Mouse (Mus musculus): Measurements from ENCODE around the gene Frmd6. TPM values are rescaled to one million over a fixed set of nuclear protein-coding genes. Genes with fewer than 3 reads are reported as not detected.
A peak's percentile ranks its signal among the peaks of the same experiment; 100 is the strongest.

The Frmd6 gene
- polyA plus RNA-seq, 1 experiment from 2014 or later = 55.6 TPM

DNA sequence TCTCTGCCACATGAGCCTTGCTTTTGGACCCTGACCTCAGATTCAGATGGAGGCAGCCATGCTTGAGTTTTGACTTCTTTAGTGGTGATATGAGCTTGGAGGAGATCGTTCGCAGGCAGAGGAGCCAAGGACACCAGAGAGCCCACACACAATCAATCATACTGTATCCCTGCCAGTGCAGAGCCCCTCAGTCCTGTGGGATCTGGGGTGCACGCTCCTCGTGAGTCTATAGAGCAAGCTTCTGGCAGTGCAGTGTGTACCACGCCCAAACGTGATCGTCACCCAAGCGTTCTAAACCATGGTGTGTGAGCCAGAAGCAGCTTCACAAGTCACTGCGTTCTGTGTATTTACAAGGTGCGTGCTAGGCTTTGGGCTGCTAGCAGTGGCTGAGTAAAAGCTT is 70.8 kb downstream of the Frmd6 start:
- no peaks in the 10 kb centered on the region for H3K27me3 ChIP-seq (ENCODE audit: low read depth, poor library complexity, severe bottlenecking)
- DNase-seq (ENCODE audit: low spot score) = no peak
- H3K36me3 ChIP-seq = peaks cover 95% of the 10 kb centered on the region
- no peaks in the 10 kb centered on the region for H3K4me1 ChIP-seq
- no peak overlapping the region for H3K27ac ChIP-seq
- H3K9me3 ChIP-seq (replicated peaks) = no peaks in the 10 kb centered on the region
- WGBS = 91% methylated on average over 10 of the region's 10 CpGs
- H3K4me3 ChIP-seq = no peak overlapping the region

DNA sequence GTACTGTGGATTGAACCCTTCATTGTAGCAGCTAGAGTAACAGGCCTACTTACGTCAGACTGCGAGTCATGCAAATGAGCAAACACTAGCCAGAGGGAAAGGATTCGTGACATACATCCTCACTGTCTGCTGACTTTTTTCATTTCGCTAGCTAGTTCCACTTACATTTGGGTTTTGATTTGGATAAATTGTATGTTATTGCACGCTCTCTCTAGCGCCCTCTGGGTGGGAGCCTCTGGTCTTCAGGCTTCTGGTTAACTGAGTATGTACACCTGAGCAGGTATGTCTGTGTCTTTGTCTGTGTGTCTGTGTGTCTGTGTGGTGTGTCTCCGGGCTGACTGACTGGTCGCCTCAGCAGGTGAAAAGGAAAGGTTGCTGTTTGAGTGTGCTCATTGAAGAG is 72.1 kb downstream of the Frmd6 start:
- no peaks in the 10 kb centered on the region for H3K4me1 ChIP-seq
- no peak overlapping the region for H3K27ac ChIP-seq
- no peak overlapping the region for H3K4me3 ChIP-seq
- WGBS = 86% methylated on average over 8 of the region's 8 CpGs
- no peak for DNase-seq (ENCODE audit: low spot score)
- no peaks in the 10 kb centered on the region for H3K9me3 ChIP-seq (replicated peaks)
- H3K27me3 ChIP-seq (ENCODE audit: low read depth, poor library complexity, severe bottlenecking) = no peaks in the 10 kb centered on the region
- peaks cover 93% of the 10 kb centered on the region for H3K36me3 ChIP-seq

DNA sequence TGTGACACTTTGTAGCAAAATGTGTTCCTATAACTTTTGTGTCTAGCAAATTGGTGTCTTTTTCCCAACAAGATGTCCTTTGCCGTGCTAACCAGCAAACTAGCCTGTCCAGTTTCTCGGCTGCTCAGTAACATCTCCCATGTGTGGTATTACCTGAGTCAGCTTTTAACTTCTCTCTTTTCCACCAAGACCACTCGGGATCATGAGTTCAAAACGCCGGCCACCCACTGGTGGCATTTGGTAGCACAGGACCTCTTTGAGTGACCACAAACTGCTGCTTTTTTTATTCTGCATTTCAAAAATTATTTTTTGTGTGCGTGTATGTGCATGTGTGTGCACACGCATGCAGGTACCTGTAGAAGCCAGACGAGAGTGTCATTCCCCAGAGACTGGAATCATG is 73.1 kb downstream of the Frmd6 start:
- 89% methylated on average over 8 of the region's 8 CpGs for WGBS
- Histone ChIP-seq H3K27ac (no peak overlapping the region), H3K9me3 (replicated peaks) (no peaks in the 10 kb centered on the region), H3K27me3 (ENCODE audit: low read depth, poor library complexity, severe bottlenecking) (no peaks in the 10 kb centered on the region), H3K4me1 (no peaks in the 10 kb centered on the region), H3K36me3 (peaks cover 93% of the 10 kb centered on the region), H3K4me3 (no peak overlapping the region)
- no peak for DNase-seq (ENCODE audit: low spot score)

DNA sequence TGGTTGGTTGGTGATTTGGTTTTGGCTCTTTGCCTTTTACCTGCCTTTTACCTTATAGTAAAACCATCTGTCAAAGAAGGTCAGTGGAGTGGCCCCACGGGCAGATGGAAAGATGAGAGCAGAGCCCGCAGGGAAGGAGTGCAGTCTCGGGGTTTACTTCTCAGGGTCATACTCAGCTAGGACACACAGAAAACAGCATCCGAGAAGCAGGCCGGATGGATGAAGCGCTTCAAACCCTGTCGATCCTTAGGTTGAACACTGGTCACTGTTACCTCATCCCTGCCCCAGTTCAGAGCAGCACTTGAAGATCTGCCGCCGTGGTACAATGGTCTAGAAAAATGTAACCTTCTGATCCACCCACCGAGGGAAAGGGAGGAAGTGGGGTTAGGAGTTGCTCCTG is 79.2 kb downstream of the Frmd6 start:
- Histone ChIP-seq H3K27me3 (ENCODE audit: low read depth, poor library complexity, severe bottlenecking) (no peaks in the 10 kb centered on the region), H3K4me1 (peaks cover 4% of the 10 kb centered on the region; the same call in 1 of the 2 replicates), H3K4me3 (no peak overlapping the region), H3K27ac (no peak overlapping the region), H3K36me3 (peaks cover 46% of the 10 kb centered on the region), H3K9me3 (replicated peaks) (no peaks in the 10 kb centered on the region)
- 94% methylated on average over 10 of the region's 10 CpGs for WGBS
- DNase-seq (ENCODE audit: low spot score) = no peak

DNA sequence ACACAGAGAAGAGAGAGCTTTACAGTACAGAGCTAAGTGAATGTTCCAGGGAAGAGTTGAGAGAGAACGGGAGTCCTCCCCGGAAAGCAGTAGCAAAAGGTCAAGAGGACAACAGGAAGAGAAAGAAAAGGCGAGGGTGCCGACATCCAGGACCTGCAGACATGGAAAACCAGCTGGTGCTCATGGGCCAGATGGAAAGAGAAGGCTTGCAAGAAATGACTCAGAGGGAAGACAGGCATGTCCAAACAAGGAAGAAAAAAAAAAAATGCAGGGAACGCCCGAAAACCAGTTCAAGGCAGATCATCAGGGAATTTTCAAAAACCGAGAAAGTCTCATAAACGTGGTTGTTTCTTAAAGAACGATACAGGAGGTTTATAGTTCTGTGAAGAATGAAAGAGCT is 81.6 kb downstream of the Frmd6 start:
- peaks cover 26% of the 10 kb centered on the region for H3K36me3 ChIP-seq
- peaks cover 11% of the 10 kb centered on the region; the same call in 1 of the 2 replicates for H3K4me1 ChIP-seq
- no peaks in the 10 kb centered on the region for H3K27me3 ChIP-seq (ENCODE audit: low read depth, poor library complexity, severe bottlenecking)
- no peaks in the 10 kb centered on the region for H3K9me3 ChIP-seq (replicated peaks)
- no peak overlapping the region for H3K4me3 ChIP-seq
- DNase-seq (ENCODE audit: low spot score) = peak; percentile 29
- 78% methylated on average over 9 of the region's 9 CpGs for WGBS
- no peak overlapping the region for H3K27ac ChIP-seq

DNA sequence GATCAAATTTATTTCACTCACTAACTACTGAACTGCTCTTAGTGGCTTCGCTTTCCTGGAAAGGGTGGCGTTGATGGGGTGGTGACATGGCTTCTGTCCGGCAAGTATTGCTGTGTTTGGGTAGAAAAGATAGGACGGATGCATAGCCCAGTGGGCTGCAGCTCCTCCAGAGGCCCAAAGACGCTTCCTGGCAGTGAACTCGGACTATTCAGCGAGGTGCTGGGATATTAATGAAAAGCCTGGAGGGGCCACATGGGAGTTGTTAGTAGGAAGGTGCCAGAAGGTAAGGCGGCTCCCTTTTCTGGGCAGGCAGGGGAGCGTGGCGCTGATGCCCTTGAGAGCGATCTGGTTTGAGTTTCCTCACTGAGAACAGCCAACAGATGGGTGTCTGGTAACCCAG is 82.3 kb downstream of the Frmd6 start:
- Histone ChIP-seq H3K4me1 (peaks cover 11% of the 10 kb centered on the region; the same call in 1 of the 2 replicates), H3K27me3 (ENCODE audit: low read depth, poor library complexity, severe bottlenecking) (no peaks in the 10 kb centered on the region), H3K9me3 (replicated peaks) (no peaks in the 10 kb centered on the region), H3K4me3 (no peak overlapping the region), H3K36me3 (peaks cover 20% of the 10 kb centered on the region), H3K27ac (no peak overlapping the region)
- DNase-seq (ENCODE audit: low spot score) = no peak
- WGBS = 81% methylated on average over 11 of the region's 11 CpGs

DNA sequence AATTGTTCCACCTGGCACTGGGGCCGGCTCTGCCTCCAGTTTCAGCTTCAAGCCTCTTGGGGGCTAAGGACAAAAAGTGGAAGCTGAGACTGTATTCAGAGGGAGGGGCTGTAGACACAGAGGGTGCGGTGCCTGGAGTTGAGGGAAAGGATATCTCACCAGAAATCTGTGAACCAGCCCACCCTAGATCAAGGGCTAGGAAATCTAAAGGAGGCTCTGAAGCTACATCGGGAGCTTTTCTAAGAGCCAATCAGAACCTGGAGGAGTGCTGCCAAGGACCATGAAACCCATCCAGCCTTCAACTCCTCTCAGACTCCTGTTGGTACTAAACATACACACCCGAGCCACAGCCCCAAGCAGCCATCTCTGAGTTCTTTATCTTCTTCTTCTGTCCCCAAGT is 82.8 kb downstream of the Frmd6 start:
- Histone ChIP-seq H3K27me3 (ENCODE audit: low read depth, poor library complexity, severe bottlenecking) (no peaks in the 10 kb centered on the region), H3K4me3 (no peak overlapping the region), H3K9me3 (replicated peaks) (no peaks in the 10 kb centered on the region), H3K4me1 (peaks cover 11% of the 10 kb centered on the region; the same call in 1 of the 2 replicates), H3K36me3 (peaks cover 16% of the 10 kb centered on the region), H3K27ac (no peak overlapping the region)
- WGBS = 83% methylated on average over 4 of the region's 4 CpGs
- no peak for DNase-seq (ENCODE audit: low spot score)

DNA sequence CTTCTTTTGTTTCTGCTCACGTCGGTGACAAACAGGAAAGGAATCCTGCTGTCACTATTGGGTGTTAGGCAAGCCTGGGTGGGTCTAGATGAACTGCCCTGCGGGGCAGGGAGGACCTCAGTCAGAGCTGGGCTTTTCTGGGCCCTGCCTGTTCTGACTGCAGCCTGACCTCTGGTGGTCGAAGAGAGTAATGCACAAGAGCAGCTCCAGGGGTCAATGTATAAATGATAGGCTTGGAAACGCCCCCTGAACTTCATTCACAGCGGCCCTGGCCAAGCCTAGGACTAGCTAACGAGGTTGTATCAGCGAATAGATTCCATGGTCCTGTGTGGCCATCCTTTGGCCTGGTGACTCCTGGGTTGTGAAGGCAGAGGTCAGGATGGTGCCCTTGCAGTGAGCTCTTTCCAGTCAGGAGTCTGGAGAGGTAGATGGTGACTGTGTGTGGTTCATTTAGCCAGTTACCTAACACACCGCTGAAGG is 85.0 kb downstream of the Frmd6 start:
- DNase-seq (ENCODE audit: low spot score) = peak; percentile 86
- no peak overlapping the region for H3K4me3 ChIP-seq
- H3K9me3 ChIP-seq (replicated peaks) = no peaks in the 10 kb centered on the region
- 15% methylated on average over 9 of the region's 9 CpGs for WGBS
- H3K4me1 ChIP-seq = peaks cover 11% of the 10 kb centered on the region; the same call in 1 of the 2 replicates
- H3K27ac ChIP-seq = no peak overlapping the region
- no peaks in the 10 kb centered on the region for H3K27me3 ChIP-seq (ENCODE audit: low read depth, poor library complexity, severe bottlenecking)
- H3K36me3 ChIP-seq = no peaks in the 10 kb centered on the region

DNA sequence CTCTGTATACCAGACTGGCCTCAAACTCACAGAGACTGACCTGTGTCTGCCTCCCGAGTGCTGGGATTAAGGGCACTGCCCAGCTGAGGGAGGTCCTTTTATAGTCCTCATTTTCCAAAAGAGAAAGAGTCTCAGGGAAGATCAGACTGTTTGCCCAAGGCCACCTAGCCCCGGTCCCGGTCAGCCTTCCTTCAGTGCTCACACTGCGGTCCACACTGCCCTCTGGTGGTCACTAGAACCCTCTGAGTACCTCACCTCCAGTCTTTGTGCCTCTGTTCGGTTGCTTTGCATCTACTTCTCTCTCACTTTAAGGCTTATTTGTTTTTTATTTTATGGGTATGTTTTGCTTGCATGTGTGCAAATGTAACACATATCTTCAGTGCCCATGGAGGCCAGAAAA is 85.7 kb downstream of the Frmd6 start:
- Histone ChIP-seq H3K36me3 (no peaks in the 10 kb centered on the region), H3K27me3 (ENCODE audit: low read depth, poor library complexity, severe bottlenecking) (no peaks in the 10 kb centered on the region), H3K4me3 (no peak overlapping the region), H3K4me1 (peaks cover 11% of the 10 kb centered on the region; the same call in 1 of the 2 replicates), H3K9me3 (replicated peaks) (no peaks in the 10 kb centered on the region), H3K27ac (no peak overlapping the region)
- WGBS = 17% methylated on average over 5 of the region's 5 CpGs
- peak; percentile 88 for DNase-seq (ENCODE audit: low spot score)

DNA sequence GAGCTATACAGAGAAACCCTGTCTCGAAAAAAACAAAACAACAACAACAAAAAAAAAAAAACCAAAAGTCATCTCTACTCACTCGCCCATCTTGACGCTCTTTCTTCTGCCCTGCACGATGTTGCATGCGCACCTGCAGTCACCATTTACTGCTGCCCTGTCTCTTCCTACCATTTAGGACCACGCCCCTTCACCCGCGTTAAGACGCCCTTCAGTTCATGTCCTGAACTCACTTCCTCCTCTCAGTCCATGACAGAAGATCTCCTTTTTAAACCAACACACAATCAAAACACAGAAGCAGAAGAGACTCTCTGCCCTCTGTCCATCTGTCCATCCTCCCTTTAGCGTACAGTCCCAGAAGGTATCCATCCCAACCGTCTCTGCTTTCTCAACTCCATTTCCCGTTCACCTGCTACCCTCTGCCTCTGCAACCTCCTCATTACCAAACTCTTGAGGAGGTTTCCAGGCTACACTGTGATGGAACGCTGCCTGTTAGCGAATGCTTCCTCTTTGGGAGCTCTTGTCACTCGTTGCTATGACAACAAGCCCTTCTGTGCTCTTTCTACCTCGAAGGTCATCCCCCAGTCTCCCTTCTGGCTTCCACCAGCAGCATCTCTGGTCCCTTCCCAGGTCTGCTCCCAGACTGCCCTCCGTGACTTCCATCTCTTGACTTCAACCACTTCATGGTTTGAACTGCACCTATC is 86.5 kb downstream of the Frmd6 start:
- H3K4me1 ChIP-seq = peaks cover 11% of the 10 kb centered on the region; the same call in 1 of the 2 replicates
- no peaks in the 10 kb centered on the region for H3K27me3 ChIP-seq (ENCODE audit: low read depth, poor library complexity, severe bottlenecking)
- no peak overlapping the region for H3K27ac ChIP-seq
- no peak for DNase-seq (ENCODE audit: low spot score)
- H3K36me3 ChIP-seq = no peaks in the 10 kb centered on the region
- H3K9me3 ChIP-seq (replicated peaks) = no peaks in the 10 kb centered on the region
- WGBS = 79% methylated on average over 17 of the region's 17 CpGs
- no peak overlapping the region for H3K4me3 ChIP-seq

DNA sequence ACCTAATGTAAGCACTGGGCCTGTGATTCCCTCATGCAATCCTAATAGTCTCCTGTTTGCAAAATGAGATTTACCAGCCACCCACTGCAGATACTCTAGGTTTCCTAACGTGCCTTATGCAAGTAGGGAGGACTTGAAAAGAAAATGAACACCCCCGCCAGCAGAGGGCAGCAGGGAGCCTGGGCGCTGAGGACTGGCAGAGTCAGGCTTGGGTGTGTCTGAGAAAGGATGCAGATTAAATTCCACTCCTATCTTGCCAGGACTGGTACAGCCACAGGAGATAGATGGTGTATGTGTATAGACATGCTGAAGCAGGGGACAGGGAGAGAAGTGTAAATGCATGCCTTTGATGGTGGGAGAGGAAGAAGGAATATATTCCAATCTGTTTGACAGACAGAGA is 88.1 kb downstream of the Frmd6 start:
- Histone ChIP-seq H3K9me3 (replicated peaks) (no peaks in the 10 kb centered on the region), H3K27ac (no peak overlapping the region), H3K27me3 (ENCODE audit: low read depth, poor library complexity, severe bottlenecking) (no peaks in the 10 kb centered on the region), H3K4me3 (no peak overlapping the region), H3K4me1 (0 out of 2 replicates have a peak, but pooled peaks cover 7% of the 10 kb centered on the region), H3K36me3 (no peaks in the 10 kb centered on the region)
- peak; percentile 60 for DNase-seq (ENCODE audit: low spot score)
- WGBS = 55% methylated on average over 3 of the region's 3 CpGs

DNA sequence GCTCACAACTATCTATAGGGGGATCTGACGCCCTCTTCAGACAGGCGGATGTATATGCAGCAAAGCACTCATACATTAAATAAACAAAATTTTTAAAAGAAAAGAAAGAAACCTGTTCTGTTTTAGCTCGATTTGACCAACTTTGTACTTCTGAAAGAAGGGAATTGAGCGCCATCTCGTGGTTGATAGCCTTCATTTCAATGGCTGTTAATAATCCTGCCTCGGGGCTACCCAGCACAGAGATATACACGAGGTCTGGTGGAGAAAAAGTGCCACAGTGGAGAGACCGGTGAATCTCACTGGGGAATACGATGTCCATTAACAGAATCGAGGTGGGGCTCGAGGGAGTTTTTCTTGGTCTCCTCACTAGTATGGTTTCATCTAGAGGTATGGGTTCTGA is 89.1 kb downstream of the Frmd6 start:
- Histone ChIP-seq H3K9me3 (replicated peaks) (no peaks in the 10 kb centered on the region), H3K27me3 (ENCODE audit: low read depth, poor library complexity, severe bottlenecking) (no peaks in the 10 kb centered on the region), H3K4me1 (0 out of 2 replicates have a peak, but pooled peaks cover 7% of the 10 kb centered on the region), H3K27ac (no peak overlapping the region), H3K36me3 (no peaks in the 10 kb centered on the region), H3K4me3 (no peak overlapping the region)
- DNase-seq (ENCODE audit: low spot score) = no peak
- 64% methylated on average over 11 of the region's 11 CpGs for WGBS

DNA sequence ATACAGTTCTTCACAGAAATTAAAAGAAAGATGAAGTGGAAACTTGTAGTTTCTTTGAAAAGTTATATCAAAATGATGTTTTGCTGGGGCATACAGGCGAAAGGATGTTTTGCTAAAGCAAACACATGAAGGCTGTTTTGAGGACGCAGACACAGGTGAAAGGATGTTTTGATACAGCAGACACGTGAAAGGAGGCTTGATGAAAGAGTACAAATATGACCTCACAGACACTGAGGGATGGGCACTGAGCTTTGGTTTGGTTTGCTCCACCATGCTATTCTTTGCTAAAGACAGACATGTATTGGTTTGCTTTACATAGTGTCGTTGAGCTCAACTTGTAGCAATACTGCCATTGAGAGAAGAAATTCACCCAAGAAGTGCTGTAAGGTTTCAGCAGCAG is 104.5 kb downstream of the Frmd6 start:
- no peaks in the 10 kb centered on the region for H3K4me1 ChIP-seq
- no peaks in the 10 kb centered on the region for H3K9me3 ChIP-seq (replicated peaks)
- no peak overlapping the region for H3K4me3 ChIP-seq
- no peaks in the 10 kb centered on the region for H3K27me3 ChIP-seq (ENCODE audit: low read depth, poor library complexity, severe bottlenecking)
- no peak overlapping the region for H3K27ac ChIP-seq
- DNase-seq (ENCODE audit: low spot score) = no peak
- no peaks in the 10 kb centered on the region for H3K36me3 ChIP-seq
- 90% methylated on average over 4 of the region's 4 CpGs for WGBS
